Mouse (Mus musculus) urinary bladder, adult 2 months (tissue): ENCODE measurements around the gene Pate3. TPM values are rescaled to one million over a fixed set of nuclear protein-coding genes. Genes with fewer than 3 reads are reported as not detected.
"Not testable (repeated sequence)": the region's sequence is repeated elsewhere in the genome, so short reads cannot be mapped to it uniquely, and the experiment has no call there.

ENCODE experiments used
- DNase-seq: peaks from one replicate; pipeline ENCODE4 v3.0.0; 2022; ENCODE audit warnings: low spot score
- polyA plus RNA-seq: library from polyadenylated mRNA; depleted of rRNA; stranded (reverse); fragments of >200 nt; gene quantifications from 2 replicates; pipeline ENCODE4 v1.2.3, GENCODE M21; 2012; rRNA removed

The Pate3 gene
- not detected in 2 replicates for polyA plus RNA-seq

DNA sequence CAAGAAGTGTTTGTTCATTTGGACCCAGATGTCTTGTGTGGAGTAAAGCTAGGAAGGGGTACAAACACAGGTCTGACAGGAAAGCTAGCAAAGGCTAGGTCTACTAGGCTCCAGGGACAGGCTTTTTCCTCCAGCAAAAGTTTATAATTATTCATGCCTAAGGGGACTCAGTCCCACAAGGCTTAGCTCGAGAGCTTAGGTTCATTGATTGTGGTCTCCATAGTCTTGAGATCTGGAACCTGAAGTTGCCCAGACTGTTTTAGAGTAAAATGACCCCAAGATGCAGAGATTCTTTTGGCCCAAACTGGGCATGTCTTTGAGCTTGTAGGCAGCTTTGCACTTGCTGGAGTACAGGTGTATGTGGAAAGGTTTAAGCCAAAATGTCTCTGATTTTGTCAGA lies at the start of gene Pate3:
TSS of gene Pate3 (minus strand) at position 101 of the 400 bp plus-strand sequence.
- no peak for DNase-seq

DNA sequence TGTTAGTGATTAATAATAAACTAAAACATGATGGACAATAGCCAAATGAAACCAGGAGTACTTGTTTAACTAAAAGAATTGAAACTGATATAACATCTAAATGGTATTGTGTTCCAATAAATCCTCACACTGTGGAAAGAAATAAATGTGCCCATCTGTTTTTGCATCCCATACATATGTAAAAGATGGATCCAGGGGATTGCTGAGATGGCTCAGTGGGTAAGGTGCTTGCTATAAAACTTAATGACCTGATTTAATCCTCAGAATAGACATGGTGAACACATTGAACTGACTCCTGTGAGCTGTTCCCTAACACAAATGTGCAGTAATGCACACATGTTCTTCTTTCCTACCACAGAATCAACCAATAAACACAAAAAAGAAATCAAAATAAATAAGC lies 43.9 kb upstream of the Pate3 start:
- DNase-seq, result no peak

GRCm38 (mm10) chr9:35687013-35687412 lies 39.0 kb upstream of the Pate3 start, which contains the start of gene Pate1:
Gene Pate1, minus strand, starts transcription at chr9:35687390.
- DNase-seq, result no peak

- DNase-seq, result no peak
Observed at GRCm38 (mm10) chr9:35673557-35673956, 25.6 kb upstream of the Pate3 start.

DNA sequence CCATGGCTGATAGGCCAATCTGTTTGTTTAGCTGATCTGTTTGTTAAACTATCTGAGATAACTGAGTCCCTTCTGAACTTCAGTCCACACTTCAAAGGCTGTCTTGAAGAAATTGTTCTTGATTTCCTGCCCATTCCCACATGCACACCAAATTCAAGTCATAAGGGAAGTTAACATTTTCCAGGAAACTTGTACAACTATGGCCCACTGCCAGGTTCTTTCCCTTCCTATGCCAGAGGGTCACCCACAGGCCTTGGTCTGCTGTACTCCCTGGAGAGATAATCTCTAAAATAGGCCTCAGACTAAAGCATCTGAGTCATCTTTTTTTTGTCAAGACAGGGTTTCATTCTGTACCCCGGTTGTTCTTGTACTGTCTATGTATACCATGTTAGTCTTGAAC lies 15.0 kb downstream of the Pate3 start:
- DNase-seq, result no peak

DNA sequence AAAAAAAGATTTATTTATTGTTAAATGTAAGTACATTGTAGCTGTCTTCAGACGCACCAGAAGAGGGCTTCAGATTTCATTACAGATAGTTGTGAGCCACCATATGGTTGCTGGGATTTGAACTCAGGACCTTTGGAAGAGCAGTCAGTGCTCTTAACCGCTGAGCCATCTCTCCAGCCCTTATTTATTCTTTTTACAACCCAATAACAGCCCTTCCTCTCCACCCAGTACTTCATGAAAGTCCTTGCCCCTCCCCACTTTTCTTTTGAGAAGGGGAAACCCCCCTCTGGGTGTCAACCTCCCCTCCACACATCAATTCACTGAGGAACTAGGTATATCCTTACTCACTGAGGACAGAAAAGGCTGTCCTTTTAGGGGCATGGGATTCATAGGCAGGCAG lies 31.2 kb downstream of the Pate3 start:
- DNase-seq, result not testable (repeated sequence)

- DNase-seq, result no peak
Observed at GRCm38 (mm10) chr9:35614005-35614404, 34.0 kb downstream of the Pate3 start.

DNA sequence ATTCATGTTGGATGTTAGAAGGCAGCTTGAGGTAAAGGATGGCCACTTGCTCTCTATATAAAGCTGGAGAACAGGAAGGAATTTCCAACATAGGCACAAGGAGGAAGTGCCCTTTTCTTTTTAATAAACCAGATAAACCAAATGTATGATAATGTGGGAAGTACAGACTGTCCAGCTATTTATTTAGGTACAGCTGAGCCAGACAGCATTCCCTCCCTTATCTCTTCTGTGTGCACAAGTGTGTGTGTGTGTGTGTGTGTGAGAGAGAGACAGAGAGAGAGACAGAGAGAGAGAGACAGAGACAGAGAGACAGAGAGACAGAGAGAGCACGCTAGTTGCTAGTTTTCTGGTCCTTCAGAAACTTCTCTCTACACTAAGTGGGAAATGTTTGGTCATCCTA lies 36.2 kb downstream of the Pate3 start, which contains the start of gene Pate4:
TSS of gene Pate4 (minus strand) at position 101 of the 400 bp plus-strand sequence.
- no peak for DNase-seq

GRCm38 (mm10) chr9:35607647-35608405 lies 40.2 kb downstream of the Pate3 start:
- no peak for DNase-seq

Other genes with a start within 250 kb of the Pate3 start
- 14.9 and 18.8 TPM in 2 replicates for gene Cdon, start 227.1 kb downstream of the Pate3 start, polyA plus RNA-seq
- gene Gm1113, start 129.9 kb downstream of the Pate3 start, polyA plus RNA-seq, result not detected in 2 replicates
- 0.03 TPM in 1 of 2 replicates, not detected in the other for gene Ddx25, start 89.7 kb downstream of the Pate3 start, polyA plus RNA-seq
- 10.8 and 13.5 TPM in 2 replicates for gene Pus3, start 89.6 kb downstream of the Pate3 start, polyA plus RNA-seq
- gene Pate2, start 77.9 kb downstream of the Pate3 start, polyA plus RNA-seq, result 0.18 and 0.25 TPM in 2 replicates
- 2.8 and 2.9 TPM in 2 replicates for gene Hyls1, start 77.8 kb downstream of the Pate3 start, polyA plus RNA-seq
- not detected in 2 replicates for gene Pate4, start 36.3 kb downstream of the Pate3 start, polyA plus RNA-seq
- gene Pate1, start 39.2 kb upstream of the Pate3 start, polyA plus RNA-seq, result not detected in 2 replicates
- gene Gm17677, start 92.8 kb upstream of the Pate3 start, polyA plus RNA-seq, result not detected in 2 replicates
- gene Gm17727, start 129.9 kb upstream of the Pate3 start, polyA plus RNA-seq, result not detected in 2 replicates
- gene Gm27235, start 141.9 kb upstream of the Pate3 start, polyA plus RNA-seq, result not detected in 2 replicates
- not detected in 2 replicates for gene D730048I06Rik, start 141.9 kb upstream of the Pate3 start, polyA plus RNA-seq
- gene 9230110F15Rik, start 195.9 kb upstream of the Pate3 start, polyA plus RNA-seq, result not detected in 2 replicates